Comparison of ENCODE assay signal across 42 mouse cellular contexts in genomic region chr17:23531408-23531807, GRCm38 (mm10). TPM values are rescaled to one million over a fixed set of nuclear protein-coding genes. Genes with fewer than 3 reads are reported as not detected.
"Had no signal": no experiment of that assay in that cellular context is flagged by ENCODE, and none has a peak within 500 bp of the region (broad histone marks: within the 10 kb centered on the region; RNA-seq: fewer than 3 reads in every experiment).

No protein-coding gene starts in this region.

RNA-seq across cellular contexts. Expression of gene Vmn2r117, which starts 51.9 kb away (rescaled TPM):
- total RNA-seq: heart, postnatal 10 days; heart, postnatal 14 days; heart, postnatal 25 days; heart, postnatal 36 days; heart, postnatal 4 days; hematopoietic stem cell, adult 5-6 weeks; hindbrain, postnatal 0 days; layer of hippocampus, adult 18-20 months; layer of hippocampus, adult 2 months; layer of hippocampus, adult 8-10 months; layer of hippocampus, postnatal 10 days; layer of hippocampus, postnatal 14 days; layer of hippocampus, postnatal 25 days; layer of hippocampus, postnatal 36 days; left cerebral cortex, adult 18-20 months; left cerebral cortex, adult 2 months; left cerebral cortex, adult 8-10 months had no signal
- polyA plus RNA-seq: heart, embryonic 11.5 days; heart, embryonic 12.5 days; heart, embryonic 13.5 days; heart, embryonic 14.5 days; heart, embryonic 15.5 days; heart, embryonic 16.5 days; heart, postnatal 0 days; hindbrain, embryonic 10.5 days; hindbrain, embryonic 11.5 days; hindbrain, embryonic 12.5 days; hindbrain, embryonic 13.5 days; hindbrain, embryonic 14.5 days; hindbrain, embryonic 15.5 days; hindbrain, embryonic 16.5 days; hindbrain, postnatal 0 days; inflammation-experienced regulatory T-cells, adult 6 months; intestine, embryonic 14.5 days; intestine, embryonic 15.5 days; intestine, embryonic 16.5 days; intestine, postnatal 0 days; kidney, adult 2 months; kidney, embryonic 14.5 days; kidney, embryonic 15.5 days; kidney, embryonic 16.5 days; kidney, postnatal 0 days; large intestine, adult 2 months had no signal
